Mouse (Mus musculus): ENCODE results near the gene Ppp4r3b. TPM values are rescaled to one million over a fixed set of nuclear protein-coding genes. Genes with fewer than 3 reads are reported as not detected.

Ppp4r3b gene
- polyA plus RNA-seq, 1 experiment from 2014 or later = 47.7 TPM

DNA sequence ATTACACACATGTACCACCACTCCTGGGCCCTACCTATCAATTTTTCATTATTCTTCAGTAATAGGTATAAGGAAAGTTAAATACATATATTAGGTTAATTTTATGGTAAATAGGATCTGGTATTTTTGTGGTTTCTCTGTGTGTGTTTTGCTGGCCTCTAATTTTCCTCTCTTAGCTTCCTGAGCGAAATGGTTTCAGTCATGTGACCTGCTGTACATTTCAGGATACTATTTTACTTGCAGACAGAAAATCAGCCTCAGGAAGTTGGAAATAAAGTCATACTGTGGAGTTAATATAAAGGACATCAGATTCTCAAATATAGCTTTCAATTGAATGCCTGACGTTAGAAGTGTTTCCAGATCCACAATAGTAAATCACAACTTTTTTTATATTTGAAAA, 16.3 kb downstream of the Ppp4r3b start:
- no peaks in the 10 kb centered on the region for H3K27me3 ChIP-seq (replicated peaks; ENCODE audit: control insufficient read depth, insufficient read depth, low read length)
- H3K9me3 ChIP-seq (ENCODE audit: control insufficient read depth) = no peaks in the 10 kb centered on the region
- H3K27ac ChIP-seq (ENCODE audit: low read depth, low read length) = no peak overlapping the region
- no peaks in the 10 kb centered on the region for H3K4me1 ChIP-seq (replicated peaks; ENCODE audit: control insufficient read depth, insufficient read depth, low read length)
- TF ChIP-seq CTCF (IDR thresholded peaks at IDR 0.05; ENCODE audit: low read depth) = no peak
- no peak overlapping the region for H3K4me2 ChIP-seq (replicated peaks; ENCODE audit: low read depth)
- H3K4me3 ChIP-seq (ENCODE audit: low read depth, low read length) = no peak overlapping the region
- no peak overlapping the region for H3K9ac ChIP-seq (ENCODE audit: low read depth, low read length)
- 77% methylated on average over 2 of the region's 2 CpGs for WGBS
- H3K36me3 ChIP-seq (ENCODE audit: control insufficient read depth, insufficient read depth) = peaks cover 44% of the 10 kb centered on the region
- no peak for ATAC-seq

DNA sequence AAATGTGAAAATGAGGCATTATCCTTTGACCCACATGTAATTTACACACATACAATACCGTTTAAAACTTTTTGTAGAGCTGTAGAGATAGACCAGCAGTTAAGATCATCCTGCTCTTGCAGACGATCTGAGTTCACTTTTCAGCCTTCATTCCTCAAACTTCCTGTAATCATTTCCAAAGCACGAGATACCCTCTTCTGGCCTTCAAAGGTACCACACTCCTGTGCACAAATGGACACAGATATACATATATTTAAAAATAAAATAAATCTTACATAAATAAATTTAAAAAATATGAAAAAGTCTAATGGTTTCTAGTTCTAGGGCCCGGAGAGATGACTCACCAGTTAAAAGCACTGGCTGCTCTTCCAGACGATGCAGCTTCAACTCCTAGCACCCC, 31.0 kb downstream of the Ppp4r3b start:
- H3K9ac ChIP-seq (ENCODE audit: low read depth, low read length) = no peak overlapping the region
- no peaks in the 10 kb centered on the region for H3K9me3 ChIP-seq (ENCODE audit: control insufficient read depth)
- no peak for ATAC-seq
- H3K27me3 ChIP-seq (replicated peaks; ENCODE audit: control insufficient read depth, insufficient read depth, low read length) = no peaks in the 10 kb centered on the region
- H3K4me3 ChIP-seq (ENCODE audit: low read depth, low read length) = no peak overlapping the region
- H3K36me3 ChIP-seq (ENCODE audit: control insufficient read depth, insufficient read depth) = peaks cover 36% of the 10 kb centered on the region
- H3K27ac ChIP-seq (ENCODE audit: low read depth, low read length) = no peak overlapping the region
- H3K4me1 ChIP-seq (replicated peaks; ENCODE audit: control insufficient read depth, insufficient read depth, low read length) = no peaks in the 10 kb centered on the region
- TF ChIP-seq CTCF (IDR thresholded peaks at IDR 0.05; ENCODE audit: low read depth) = peak; percentile 34; the same call in 1 of the 2 replicates
- 80% methylated on average over 5 of the region's 5 CpGs for whole genome bisulfite sequencing
- no peak overlapping the region for H3K4me2 ChIP-seq (replicated peaks; ENCODE audit: low read depth)

DNA sequence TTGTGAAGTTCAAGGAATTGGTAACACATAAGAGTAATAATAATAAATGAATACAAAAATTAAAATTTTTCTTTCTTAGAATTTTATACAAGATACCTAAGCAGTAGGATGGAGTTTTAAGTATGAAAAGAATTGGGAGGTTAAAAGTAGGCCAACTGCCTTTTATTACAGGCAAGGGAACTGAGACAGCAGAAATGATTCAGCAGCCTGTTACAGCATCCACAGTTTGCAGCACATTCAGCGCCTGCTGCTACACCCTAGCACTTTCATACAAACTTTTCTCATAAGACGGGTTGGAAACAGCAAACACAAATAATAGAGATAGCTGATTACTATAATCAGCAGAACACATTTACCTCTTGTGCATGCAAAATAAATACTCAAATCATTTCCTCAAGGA, 37.1 kb downstream of the Ppp4r3b start:
- Histone ChIP-seq H3K4me1 (replicated peaks; ENCODE audit: control insufficient read depth, insufficient read depth, low read length) (no peaks in the 10 kb centered on the region), H3K9ac (ENCODE audit: low read depth, low read length) (no peak overlapping the region), H3K4me3 (ENCODE audit: low read depth, low read length) (no peak overlapping the region), H3K27me3 (replicated peaks; ENCODE audit: control insufficient read depth, insufficient read depth, low read length) (no peaks in the 10 kb centered on the region), H3K4me2 (replicated peaks; ENCODE audit: low read depth) (no peak overlapping the region), H3K27ac (ENCODE audit: low read depth, low read length) (no peak overlapping the region), H3K36me3 (ENCODE audit: control insufficient read depth, insufficient read depth) (peaks cover 34% of the 10 kb centered on the region), H3K9me3 (ENCODE audit: control insufficient read depth) (no peaks in the 10 kb centered on the region)
- no peak for TF ChIP-seq CTCF (IDR thresholded peaks at IDR 0.05; ENCODE audit: low read depth)
- 90% methylated on average over 2 of the region's 2 CpGs for WGBS
- no peak for ATAC-seq

DNA sequence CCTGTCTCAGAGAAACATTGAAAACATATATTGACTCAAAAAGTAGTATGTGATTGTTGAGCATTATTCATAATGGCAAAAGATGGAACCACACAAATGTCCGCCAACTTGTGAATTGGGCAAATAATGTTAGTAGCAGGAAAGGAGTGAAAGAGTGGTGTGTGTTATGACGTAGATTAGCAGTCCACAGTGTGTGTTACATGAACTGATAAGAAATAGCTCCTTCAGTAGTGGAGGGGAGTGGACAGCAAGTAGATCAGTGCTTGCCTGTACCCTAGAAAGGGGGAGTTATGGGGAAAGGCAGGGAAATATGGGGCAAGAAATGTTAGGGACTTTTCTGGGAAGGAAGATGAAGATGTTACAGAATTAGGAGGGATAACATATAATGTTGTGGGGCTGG, 43.5 kb downstream of the Ppp4r3b start:
- WGBS = 83% methylated on average over 2 of the region's 2 CpGs
- TF ChIP-seq CTCF (IDR thresholded peaks at IDR 0.05; ENCODE audit: low read depth) = no peak
- no peak overlapping the region for H3K9ac ChIP-seq (ENCODE audit: low read depth, low read length)
- H3K27ac ChIP-seq (ENCODE audit: low read depth, low read length) = no peak overlapping the region
- no peak overlapping the region for H3K4me3 ChIP-seq (ENCODE audit: low read depth, low read length)
- H3K9me3 ChIP-seq (ENCODE audit: control insufficient read depth) = no peaks in the 10 kb centered on the region
- ATAC-seq = no peak
- H3K4me1 ChIP-seq (replicated peaks; ENCODE audit: control insufficient read depth, insufficient read depth, low read length) = no peaks in the 10 kb centered on the region
- H3K27me3 ChIP-seq (replicated peaks; ENCODE audit: control insufficient read depth, insufficient read depth, low read length) = no peaks in the 10 kb centered on the region
- H3K36me3 ChIP-seq (ENCODE audit: control insufficient read depth, insufficient read depth) = peaks cover 67% of the 10 kb centered on the region
- H3K4me2 ChIP-seq (replicated peaks; ENCODE audit: low read depth) = no peak overlapping the region

DNA sequence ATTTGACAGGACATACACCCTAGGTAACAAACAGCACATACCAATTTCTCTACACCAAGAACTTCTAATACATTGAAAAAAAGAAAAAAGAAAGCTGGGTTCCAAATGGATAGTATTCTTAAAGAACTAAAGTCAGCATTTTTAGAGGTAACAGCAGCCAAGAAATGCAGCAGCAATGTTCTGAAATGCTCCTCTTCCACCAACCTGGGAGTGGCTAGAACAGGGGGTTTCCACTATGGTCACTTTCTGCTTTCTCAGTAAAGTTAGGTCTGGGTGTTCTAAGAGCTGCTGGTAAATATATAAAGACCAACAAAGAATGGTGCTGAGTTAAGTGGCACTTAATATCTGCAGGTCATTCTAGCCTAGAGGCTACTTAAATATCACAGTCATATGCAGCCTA, 46.4 kb downstream of the Ppp4r3b start:
- no peaks in the 10 kb centered on the region for H3K9me3 ChIP-seq (ENCODE audit: control insufficient read depth)
- no peak for TF ChIP-seq CTCF (IDR thresholded peaks at IDR 0.05; ENCODE audit: low read depth)
- no peaks in the 10 kb centered on the region for H3K4me1 ChIP-seq (replicated peaks; ENCODE audit: control insufficient read depth, insufficient read depth, low read length)
- no peaks in the 10 kb centered on the region for H3K27me3 ChIP-seq (replicated peaks; ENCODE audit: control insufficient read depth, insufficient read depth, low read length)
- ATAC-seq = no peak
- H3K36me3 ChIP-seq (ENCODE audit: control insufficient read depth, insufficient read depth) = peaks cover 68% of the 10 kb centered on the region
- H3K4me2 ChIP-seq (replicated peaks; ENCODE audit: low read depth) = no peak overlapping the region
- no peak overlapping the region for H3K9ac ChIP-seq (ENCODE audit: low read depth, low read length)
- no peak overlapping the region for H3K4me3 ChIP-seq (ENCODE audit: low read depth, low read length)
- H3K27ac ChIP-seq (ENCODE audit: low read depth, low read length) = no peak overlapping the region

DNA sequence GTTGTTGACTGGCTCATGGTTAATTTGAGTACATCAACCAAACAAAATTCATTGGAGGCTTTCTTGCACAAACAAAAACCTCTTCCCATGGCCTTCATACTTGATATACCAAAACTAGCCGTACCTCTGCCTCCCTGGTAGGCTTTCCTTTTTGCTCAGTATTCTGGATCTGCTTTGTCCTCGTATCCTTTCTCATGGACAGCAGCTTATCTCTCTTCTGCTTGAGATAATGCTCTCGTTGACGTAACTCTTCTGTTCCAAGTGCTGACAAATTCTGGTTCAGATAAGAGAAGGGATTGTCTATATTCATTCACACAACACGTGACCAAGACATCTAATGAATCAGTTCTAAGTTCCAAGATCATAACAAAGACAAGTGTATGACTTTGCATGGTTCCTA, 49.6 kb downstream of the Ppp4r3b start:
- WGBS = 57% methylated on average over 5 of the region's 5 CpGs
- Histone ChIP-seq H3K36me3 (ENCODE audit: control insufficient read depth, insufficient read depth) (peaks cover 49% of the 10 kb centered on the region), H3K4me1 (replicated peaks; ENCODE audit: control insufficient read depth, insufficient read depth, low read length) (no peaks in the 10 kb centered on the region), H3K27ac (ENCODE audit: low read depth, low read length) (no peak overlapping the region), H3K4me3 (ENCODE audit: low read depth, low read length) (no peak overlapping the region), H3K9ac (ENCODE audit: low read depth, low read length) (no peak overlapping the region), H3K4me2 (replicated peaks; ENCODE audit: low read depth) (no peak overlapping the region), H3K27me3 (replicated peaks; ENCODE audit: control insufficient read depth, insufficient read depth, low read length) (no peaks in the 10 kb centered on the region), H3K9me3 (ENCODE audit: control insufficient read depth) (no peaks in the 10 kb centered on the region)
- TF ChIP-seq CTCF (IDR thresholded peaks at IDR 0.05; ENCODE audit: low read depth) = no peak
- ATAC-seq = no peak

DNA sequence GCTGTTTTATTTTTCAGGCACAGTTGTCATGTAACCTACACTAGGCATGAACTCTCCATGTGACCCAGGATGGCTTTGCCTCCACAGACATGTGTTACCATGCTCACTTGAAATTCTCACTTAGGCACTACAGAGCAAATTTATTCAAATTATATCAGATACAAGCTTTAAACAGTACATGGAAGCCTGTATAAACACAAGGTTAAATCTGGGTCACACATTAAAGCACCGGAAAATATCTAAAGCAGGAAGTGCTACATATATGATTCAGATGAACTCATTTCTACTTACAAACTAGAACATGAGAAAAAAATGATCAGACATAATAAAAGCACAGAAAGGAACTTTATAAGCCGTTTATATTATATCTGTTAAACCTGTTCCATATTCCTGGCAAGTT, 52.1 kb downstream of the Ppp4r3b start:
- 83% methylated on average over 2 of the region's 2 CpGs for WGBS

More for the DNA sequence above, 52.1 kb downstream of the Ppp4r3b start:
- no peak for TF ChIP-seq CTCF (IDR thresholded peaks at IDR 0.05; ENCODE audit: low read depth)
- no peak overlapping the region for H3K9ac ChIP-seq (ENCODE audit: low read depth, low read length)
- no peak overlapping the region for H3K4me2 ChIP-seq (replicated peaks; ENCODE audit: low read depth)
- no peaks in the 10 kb centered on the region for H3K9me3 ChIP-seq (ENCODE audit: control insufficient read depth)
- no peak overlapping the region for H3K27ac ChIP-seq (ENCODE audit: low read depth, low read length)
- H3K4me1 ChIP-seq (replicated peaks; ENCODE audit: control insufficient read depth, insufficient read depth, low read length) = no peaks in the 10 kb centered on the region
- peaks cover 53% of the 10 kb centered on the region for H3K36me3 ChIP-seq (ENCODE audit: control insufficient read depth, insufficient read depth)
- H3K4me3 ChIP-seq (ENCODE audit: low read depth, low read length) = no peak overlapping the region
- ATAC-seq = no peak
- no peaks in the 10 kb centered on the region for H3K27me3 ChIP-seq (replicated peaks; ENCODE audit: control insufficient read depth, insufficient read depth, low read length)
